Mouse (Mus musculus) hindbrain, embryonic 11.5 days (tissue): Measurements from ENCODE around the gene Cpne6. TPM values are rescaled to one million over a fixed set of nuclear protein-coding genes. Genes with fewer than 3 reads are reported as not detected.

ENCODE experiments used
- ATAC-seq: fragments of 200-750 bp; cut with Nextera tagmentation; 2 replicates; pipeline ENCODE4 v1.8.0; 2017; ENCODE audit warnings: mild to moderate bottlenecking, moderate TSS enrichment, moderate library complexity; ENCODE audit not compliant: low FRiP score
- DNase-seq: peaks from one replicate; pipeline ENCODE4 v3.0.0-alpha.2; 2015; ENCODE audit warnings: low spot score
- H3K27ac ChIP-seq: fragments of 300-500 bp; sonication (generic); 2 replicates; pipeline ENCODE4 v1.5.1; 2014; ENCODE audit warnings: mild to moderate bottlenecking, low read depth, low read length
- H3K27me3 ChIP-seq: fragments of 300-500 bp; sonication (generic); 2 replicates; pipeline ENCODE4 v1.6.1; 2014; ENCODE audit warnings: mild to moderate bottlenecking, low read length, moderate library complexity, mixed read lengths; ENCODE audit not compliant: control insufficient read depth, insufficient read depth
- H3K36me3 ChIP-seq: fragments of 300-500 bp; sonication (generic); 2 replicates; pipeline ENCODE4 v1.6.1; 2014; ENCODE audit warnings: mild to moderate bottlenecking, low read length, moderate library complexity, mixed read lengths; ENCODE audit not compliant: control insufficient read depth, insufficient read depth
- H3K4me1 ChIP-seq: fragments of 300-500 bp; sonication (generic); replicated peaks from 2 replicates; pipeline ENCODE4 v1.6.1; 2014; ENCODE audit warnings: low read length, mixed read lengths; ENCODE audit not compliant: control insufficient read depth, insufficient read depth
- H3K4me2 ChIP-seq: fragments of 300-500 bp; sonication (generic); replicated peaks from 2 replicates; pipeline ENCODE4 v1.6.1; 2014; ENCODE audit warnings: mild to moderate bottlenecking, low read depth, low read length
- H3K4me3 ChIP-seq: fragments of 300-500 bp; sonication (generic); 2 replicates; pipeline ENCODE4 v1.5.1; 2014; ENCODE audit warnings: low read depth, low read length
- H3K9ac ChIP-seq: fragments of 300-500 bp; sonication (generic); 2 replicates; pipeline ENCODE4 v1.6.1; 2014; ENCODE audit warnings: low read depth, low read length
- H3K9me3 ChIP-seq: fragments of 300-500 bp; sonication (generic); 2 replicates; pipeline ENCODE4 v1.6.1; 2016; ENCODE audit warnings: low read length; ENCODE audit not compliant: control insufficient read depth
- WGBS: fragments of 180-500 bp; shearing (Covaris S2); extraction: QIAGEN DNeasy Blood & Tissue Kit; methylation state at CpG from one replicate; pipeline ENCODE4 v1.1.7; 2014; 5-methylcytosine and 5-hydroxymethylcytosine counted together
- polyA plus RNA-seq: library from polyadenylated mRNA; unstranded; fragments of >200 nt; fragmentation: Nextera tagmentation; extraction: Ambion mirVana; gene quantifications from 2 replicates; pipeline ENCODE4 v1.2.1, GENCODE M21; 2014

Gene Cpne6
- polyA plus RNA-seq, 1 experiment from 2014 or later = 1.3 TPM

- DNase-seq = no peak
- no peaks in the 10 kb centered on the region for H3K27me3 ChIP-seq
- H3K9ac ChIP-seq = no peak overlapping the region
- H3K4me2 ChIP-seq = no peak overlapping the region
- no peak for ATAC-seq
- 0 out of 2 replicates have a peak, but pooled peaks cover 2% of the 10 kb centered on the region for H3K36me3 ChIP-seq
- 90% methylated on average over 8 of the region's 8 CpGs for WGBS
- H3K4me3 ChIP-seq = no peak overlapping the region
- no peaks in the 10 kb centered on the region for H3K4me1 ChIP-seq
- H3K9me3 ChIP-seq = no peaks in the 10 kb centered on the region
- H3K27ac ChIP-seq = no peak overlapping the region
Observed at GRCm38 (mm10) chr14:55551794-55552193, 41.5 kb downstream of the Cpne6 start.

GRCm38 (mm10) chr14:55554635-55555034, 44.4 kb downstream of the Cpne6 start:
- Histone ChIP-seq H3K9me3 (no peaks in the 10 kb centered on the region), H3K4me1 (no peaks in the 10 kb centered on the region), H3K4me3 (no peak overlapping the region), H3K27me3 (no peaks in the 10 kb centered on the region), H3K4me2 (no peak overlapping the region), H3K9ac (no peak overlapping the region), H3K27ac (no peak overlapping the region), H3K36me3 (no peaks in the 10 kb centered on the region)
- DNase-seq = no peak
- no peak for ATAC-seq

GRCm38 (mm10) chr14:55555788-55556187, 45.5 kb downstream of the Cpne6 start:
- 79% methylated on average over 3 of the region's 3 CpGs for WGBS
- Histone ChIP-seq H3K4me3 (no peak overlapping the region), H3K36me3 (no peaks in the 10 kb centered on the region), H3K27ac (no peak overlapping the region), H3K4me1 (no peaks in the 10 kb centered on the region), H3K27me3 (no peaks in the 10 kb centered on the region), H3K4me2 (no peak overlapping the region), H3K9ac (no peak overlapping the region), H3K9me3 (no peaks in the 10 kb centered on the region)
- DNase-seq (no peak), ATAC-seq (no peak)

- H3K27ac ChIP-seq = no peak overlapping the region
- no peak overlapping the region for H3K9ac ChIP-seq
- WGBS = 33% methylated on average over 5 of the region's 5 CpGs
Observed at GRCm38 (mm10) chr14:55557003-55557402, 46.8 kb downstream of the Cpne6 start.

GRCm38 (mm10) chr14:55557587-55557986, 47.3 kb downstream of the Cpne6 start:
- no peaks in the 10 kb centered on the region for H3K36me3 ChIP-seq
- ATAC-seq = no peak
- no peak for DNase-seq
- no peak overlapping the region for H3K9ac ChIP-seq
- 86% methylated on average over 3 of the region's 3 CpGs for WGBS
- H3K4me1 ChIP-seq = 0 out of 2 replicates have a peak, but pooled peaks cover 4% of the 10 kb centered on the region
- H3K4me2 ChIP-seq = no peak overlapping the region
- no peak overlapping the region for H3K27ac ChIP-seq
- no peaks in the 10 kb centered on the region for H3K9me3 ChIP-seq
- H3K4me3 ChIP-seq = no peak overlapping the region
- no peaks in the 10 kb centered on the region for H3K27me3 ChIP-seq

More at GRCm38 (mm10) chr14:55557003-55557402, 46.8 kb downstream of the Cpne6 start:
- H3K4me2 ChIP-seq = no peak overlapping the region
- 0 out of 2 replicates have a peak, but pooled peaks cover 4% of the 10 kb centered on the region for H3K4me1 ChIP-seq
- DNase-seq = peak; percentile 76
- ATAC-seq = no peak
- no peaks in the 10 kb centered on the region for H3K27me3 ChIP-seq
- no peaks in the 10 kb centered on the region for H3K9me3 ChIP-seq
- no peak overlapping the region for H3K4me3 ChIP-seq
- H3K36me3 ChIP-seq = no peaks in the 10 kb centered on the region

GRCm38 (mm10) chr14:55558740-55559448, 48.6 kb downstream of the Cpne6 start:
- ATAC-seq (no peak), DNase-seq (no peak)
- H3K4me3 ChIP-seq = peak overlapping the region; percentile 43
- H3K9ac ChIP-seq = no peak overlapping the region
- no peaks in the 10 kb centered on the region for H3K9me3 ChIP-seq
- H3K4me1 ChIP-seq = 0 out of 2 replicates have a peak, but pooled peaks cover 4% of the 10 kb centered on the region
- no peaks in the 10 kb centered on the region for H3K27me3 ChIP-seq
- no peak overlapping the region for H3K27ac ChIP-seq
- no peaks in the 10 kb centered on the region for H3K36me3 ChIP-seq
- 0 out of 2 replicates have a peak overlapping the region, but pooled peaks have one; percentile 19 for H3K4me2 ChIP-seq
- WGBS = 58% methylated on average over 6 of the region's 6 CpGs

- peak; percentile 85 for ATAC-seq
- peak within 1 kb of the TSS; percentile 76 for H3K9ac ChIP-seq
- no peaks in the 10 kb centered on the region for H3K27me3 ChIP-seq
- 0 out of 2 replicates have a peak, but pooled peaks cover 4% of the 10 kb centered on the region for H3K4me1 ChIP-seq
- no peaks in the 10 kb centered on the region for H3K36me3 ChIP-seq
- no peaks in the 10 kb centered on the region for H3K9me3 ChIP-seq
- peak; percentile 94 for DNase-seq
- peak within 1 kb of the TSS; percentile 43 for H3K4me3 ChIP-seq
- WGBS = under 1% methylated on average over 27 of the region's 27 CpGs
- H3K27ac ChIP-seq = peak within 1 kb of the TSS; percentile 91
- peak within 1 kb of the TSS; percentile 75 for H3K4me2 ChIP-seq
Observed at GRCm38 (mm10) chr14:55559799-55560201, 49.6 kb downstream of the Cpne6 start, which contains the start of gene Dcaf11. Dcaf11 (plus strand) TSS chr14:55560006.

GRCm38 (mm10) chr14:55560202-55561073, 50.2 kb downstream of the Cpne6 start, which contains the start of gene A730061H03Rik:
A730061H03Rik (minus strand) TSS chr14:55560406.
- peak within 1 kb of the TSS; percentile 75 for H3K4me2 ChIP-seq
- peak within 1 kb of the TSS; percentile 43 for H3K4me3 ChIP-seq
- no peaks in the 10 kb centered on the region for H3K36me3 ChIP-seq
- no peaks in the 10 kb centered on the region for H3K27me3 ChIP-seq
- no peaks in the 10 kb centered on the region for H3K9me3 ChIP-seq
- WGBS = under 1% methylated on average over 51 of the region's 51 CpGs
- peak within 1 kb of the TSS; percentile 76 for H3K9ac ChIP-seq
- DNase-seq (peak; percentile 98), ATAC-seq (peak; percentile 98)
- H3K4me1 ChIP-seq = 0 out of 2 replicates have a peak, but pooled peaks cover 4% of the 10 kb centered on the region
- H3K27ac ChIP-seq = peak within 1 kb of the TSS; percentile 91
